Mouse (Mus musculus) CD4-positive, CD25-positive, alpha-beta regulatory T cell, adult 2 months (primary cell): ENCODE data around the gene Gm13285.
A peak's percentile ranks its signal among the peaks of the same experiment; 100 is the strongest.
"Not testable (repeated sequence)": the region's sequence is repeated elsewhere in the genome, so short reads cannot be mapped to it uniquely, and the experiment has no call there.

Experiments used
- DNase-seq: peaks from one replicate; pipeline ENCODE4 v3.0.0-alpha.2; 2012; ENCODE audit warnings: low read depth, low spot score

Gene Gm13285

DNA sequence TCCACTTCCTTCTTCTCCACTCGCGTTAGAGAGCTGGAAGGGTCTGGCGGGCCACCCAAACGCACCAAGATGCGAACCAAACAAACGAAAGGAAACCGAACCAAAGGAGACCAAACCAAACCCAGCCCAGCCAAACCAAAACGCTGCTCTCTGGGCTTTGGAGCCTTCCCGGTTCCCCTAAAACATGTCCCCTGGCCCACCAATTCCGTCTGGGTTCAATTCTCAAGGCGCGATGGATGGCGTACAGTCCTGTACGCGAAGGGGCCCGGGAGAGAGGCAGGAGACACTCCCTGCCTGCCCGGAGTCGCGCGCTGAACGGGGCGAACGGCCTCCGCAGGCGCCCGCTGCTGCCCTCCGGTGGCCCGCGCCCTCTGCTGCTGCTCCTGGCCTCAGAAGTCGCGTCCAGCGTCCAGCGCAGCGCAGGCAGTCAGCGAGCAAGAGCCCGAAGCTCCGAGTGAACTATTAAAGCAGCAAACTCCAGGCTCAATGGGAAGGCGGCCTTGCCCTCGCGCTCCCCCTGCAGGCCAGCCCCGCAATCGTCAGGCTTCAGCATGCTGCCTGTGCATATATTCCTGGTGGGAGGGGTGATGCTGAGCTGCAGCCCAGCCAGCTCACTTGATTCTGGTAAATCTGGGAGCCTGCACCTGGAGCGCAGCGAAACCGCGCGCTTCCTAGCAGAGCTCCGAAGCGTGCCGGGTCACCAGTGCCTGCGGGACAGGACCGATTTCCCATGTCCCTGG lies 5.4 kb upstream of the Gm13285 start, which contains the start of gene Gm13275:
Gene Gm13275 (plus strand): TSS at position 552 of the 740 bp plus-strand sequence.
- not testable (repeated sequence) for DNase-seq

DNA sequence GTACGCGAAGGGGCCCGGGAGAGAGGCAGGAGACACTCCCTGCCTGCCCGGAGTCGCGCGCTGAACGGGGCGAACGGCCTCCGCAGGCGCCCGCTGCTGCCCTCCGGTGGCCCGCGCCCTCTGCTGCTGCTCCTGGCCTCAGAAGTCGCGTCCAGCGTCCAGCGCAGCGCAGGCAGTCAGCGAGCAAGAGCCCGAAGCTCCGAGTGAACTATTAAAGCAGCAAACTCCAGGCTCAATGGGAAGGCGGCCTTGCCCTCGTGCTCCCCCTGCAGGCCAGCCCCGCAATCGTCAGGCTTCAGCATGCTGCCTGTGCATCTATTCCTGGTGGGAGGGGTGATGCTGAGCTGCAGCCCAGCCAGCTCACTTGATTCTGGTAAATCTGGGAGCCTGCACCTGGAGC lies 2.4 kb upstream of the Gm13285 start, which contains the start of gene Gm13279:
Gene Gm13279 (plus strand): TSS at position 301 of the 400 bp plus-strand sequence.
- DNase-seq: not testable (repeated sequence)

DNA sequence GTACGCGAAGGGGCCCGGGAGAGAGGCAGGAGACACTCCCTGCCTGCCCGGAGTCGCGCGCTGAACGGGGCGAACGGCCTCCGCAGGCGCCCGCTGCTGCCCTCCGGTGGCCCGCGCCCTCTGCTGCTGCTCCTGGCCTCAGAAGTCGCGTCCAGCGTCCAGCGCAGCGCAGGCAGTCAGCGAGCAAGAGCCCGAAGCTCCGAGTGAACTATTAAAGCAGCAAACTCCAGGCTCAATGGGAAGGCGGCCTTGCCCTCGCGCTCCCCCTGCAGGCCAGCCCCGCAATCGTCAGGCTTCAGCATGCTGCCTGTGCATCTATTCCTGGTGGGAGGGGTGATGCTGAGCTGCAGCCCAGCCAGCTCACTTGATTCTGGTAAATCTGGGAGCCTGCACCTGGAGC lies 3.5 kb downstream of the Gm13285 start, which contains the start of gene Gm13287:
Gene Gm13287 (plus strand): TSS at position 301 of the 400 bp plus-strand sequence.
- not testable (repeated sequence) for DNase-seq

DNA sequence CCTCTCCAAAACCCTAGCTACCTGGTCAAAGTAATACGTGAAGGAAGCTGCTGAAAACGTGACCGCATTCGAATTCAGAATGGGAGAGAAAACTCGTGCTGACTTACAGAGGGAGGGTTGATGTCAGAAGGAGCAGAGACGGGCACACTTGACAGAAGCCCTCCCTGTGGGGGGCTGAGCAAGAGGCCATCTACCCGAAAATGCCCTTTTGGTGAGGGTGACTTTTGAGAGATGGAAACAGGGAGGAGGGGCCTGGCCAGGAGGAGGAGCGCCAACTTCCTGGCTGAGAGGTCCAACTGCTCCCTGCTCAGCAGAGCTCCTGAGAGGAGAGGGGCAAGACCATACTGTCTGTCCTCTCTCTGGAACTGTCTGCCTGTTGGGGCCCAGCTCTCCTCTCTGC lies 5.8 kb downstream of the Gm13285 start, which contains the start of gene Gm13288:
Gene Gm13288 (plus strand): TSS at position 301 of the 400 bp plus-strand sequence.
- DNase-seq: not testable (repeated sequence)

DNA sequence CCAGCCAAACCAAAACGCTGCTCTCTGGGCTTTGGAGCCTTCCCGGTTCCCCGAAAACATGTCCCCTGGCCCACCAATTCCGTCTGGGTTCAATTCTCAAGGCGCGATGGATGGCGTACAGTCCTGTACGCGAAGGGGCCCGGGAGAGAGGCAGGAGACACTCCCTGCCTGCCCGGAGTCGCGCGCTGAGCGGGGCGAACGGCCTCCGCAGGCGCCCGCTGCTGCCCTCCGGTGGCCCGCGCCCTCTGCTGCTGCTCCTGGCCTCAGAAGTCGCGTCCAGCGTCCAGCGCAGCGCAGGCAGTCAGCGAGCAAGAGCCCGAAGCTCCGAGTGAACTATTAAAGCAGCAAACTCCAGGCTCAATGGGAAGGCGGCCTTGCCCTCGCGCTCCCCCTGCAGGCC lies 6.3 kb downstream of the Gm13285 start:
- not testable (repeated sequence) for DNase-seq

DNA sequence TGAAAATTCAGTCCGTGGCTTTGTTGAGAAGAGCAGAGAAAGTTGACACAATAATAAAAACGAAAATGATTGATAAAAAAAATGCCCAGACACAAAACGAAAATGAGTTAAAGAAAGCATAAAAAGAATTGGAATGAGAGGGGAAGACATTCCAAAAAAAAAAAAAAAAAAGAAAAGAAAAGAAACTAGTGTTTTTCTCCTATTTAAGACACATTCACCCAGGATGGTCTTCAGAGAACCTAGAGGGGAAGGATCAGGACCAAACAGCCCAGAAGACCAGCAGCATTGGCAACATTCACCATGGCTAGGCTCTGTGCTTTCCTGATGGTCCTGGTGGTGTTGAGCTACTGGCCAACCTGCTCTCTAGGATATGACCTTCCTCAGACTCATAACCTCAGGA lies 16.5 kb downstream of the Gm13285 start, which contains the start of gene Ifna7:
Gene Ifna7 (plus strand): TSS at position 301 of the 400 bp plus-strand sequence.
- DNase-seq: no peak

DNA sequence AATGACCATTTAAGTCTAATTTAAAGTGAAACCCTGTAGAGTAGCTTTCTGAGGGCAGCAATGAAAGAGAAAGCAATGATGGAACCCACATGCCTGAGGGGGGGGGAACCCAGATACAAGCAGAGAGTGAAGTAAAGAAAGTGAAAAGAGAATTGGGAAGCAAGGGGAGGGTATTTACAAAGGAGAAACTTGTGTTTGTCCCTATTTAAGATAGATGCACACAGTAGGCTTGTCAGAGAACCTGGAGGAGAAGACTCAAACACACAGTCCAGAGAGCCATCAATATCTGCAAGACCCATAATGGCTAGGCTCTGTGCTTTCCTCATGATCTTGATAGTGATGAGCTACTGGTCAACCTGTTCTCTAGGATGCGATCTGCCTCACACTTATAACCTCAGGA lies 20.2 kb downstream of the Gm13285 start, which contains the start of gene Ifna11:
Gene Ifna11 (plus strand): TSS at position 301 of the 400 bp plus-strand sequence.
- no peak for DNase-seq

DNA sequence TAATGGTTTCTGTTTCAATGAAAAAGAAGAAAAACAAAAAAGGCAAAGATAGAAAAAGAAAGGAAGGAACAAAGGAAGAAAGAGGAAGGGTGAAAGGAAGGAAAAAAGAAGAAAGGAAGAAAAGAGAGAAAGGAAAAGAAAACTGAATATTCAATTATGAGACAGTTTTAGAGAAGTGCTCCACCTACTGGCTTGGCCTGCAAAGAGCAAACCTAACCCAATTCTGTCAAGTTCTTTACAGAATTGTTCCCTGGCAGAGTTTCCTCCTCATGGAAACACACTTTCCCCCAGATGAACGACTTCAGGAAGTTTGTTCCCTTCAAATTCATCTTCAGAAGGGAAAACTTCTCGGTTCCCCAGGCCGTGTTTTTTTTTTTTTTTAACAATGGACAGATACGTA lies 23.5 kb downstream of the Gm13285 start:
- DNase-seq: peak; percentile 64

DNA sequence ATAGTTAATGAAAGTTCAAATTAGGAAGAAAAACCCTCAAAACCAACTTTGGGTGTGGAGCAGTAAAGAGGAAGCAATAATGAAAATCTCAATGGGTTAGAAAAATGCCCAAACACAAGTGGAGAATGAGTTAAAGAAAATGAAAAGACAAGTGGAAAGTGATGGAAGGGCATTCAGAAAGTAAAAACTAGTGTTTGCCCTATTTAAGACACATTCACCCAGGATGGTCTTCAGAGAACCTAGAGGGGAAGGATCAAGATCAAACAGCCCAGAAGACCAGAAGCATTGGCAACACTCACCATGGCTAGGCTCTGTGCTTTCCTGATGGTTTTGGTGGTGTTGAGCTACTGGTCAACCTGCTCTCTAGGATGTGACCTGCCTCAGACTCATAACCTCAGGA lies 27.7 kb downstream of the Gm13285 start, which contains the start of gene Ifna6:
Gene Ifna6 (plus strand): TSS at position 301 of the 400 bp plus-strand sequence.
- DNase-seq: not testable (repeated sequence)

DNA sequence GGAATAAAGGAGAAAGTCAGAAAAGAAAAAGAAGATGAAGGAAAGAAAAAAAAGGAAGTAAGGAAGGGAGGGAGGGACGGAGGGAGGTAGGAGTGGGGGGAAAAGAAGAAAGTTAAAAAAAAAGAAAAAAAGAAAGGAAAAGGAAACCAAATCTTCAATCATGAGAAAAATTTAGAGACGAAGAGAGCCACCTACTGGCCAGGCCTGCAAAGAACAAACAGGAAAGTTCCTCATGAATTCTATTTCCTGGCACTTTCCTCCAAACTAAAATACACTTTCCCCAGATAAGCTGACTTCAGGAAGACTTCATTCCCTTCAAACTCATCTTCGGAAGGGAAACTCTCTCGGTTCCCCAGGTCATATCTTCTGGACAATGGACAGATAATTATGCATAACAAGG lies 31.1 kb downstream of the Gm13285 start:
- peak; percentile 65 for DNase-seq

DNA sequence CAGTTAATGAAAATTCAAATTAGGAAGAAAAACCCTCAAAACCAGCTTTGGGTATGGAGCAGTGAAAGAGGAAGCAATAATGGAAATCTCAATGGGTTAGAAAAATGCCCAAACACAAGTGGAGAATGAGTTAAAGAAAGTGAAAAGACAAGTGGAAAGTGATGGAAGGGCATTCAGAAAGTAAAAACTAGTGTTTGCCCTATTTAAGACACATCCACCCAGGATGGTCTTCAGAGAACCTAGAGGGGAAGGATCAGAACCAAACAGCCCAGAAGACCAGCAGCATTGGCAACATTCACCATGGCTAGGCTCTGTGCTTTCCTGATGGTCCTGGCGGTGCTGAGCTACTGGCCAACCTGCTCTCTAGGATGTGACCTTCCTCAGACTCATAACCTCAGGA lies 35.8 kb downstream of the Gm13285 start, which contains the start of gene Ifna5:
Gene Ifna5 (plus strand): TSS at position 301 of the 400 bp plus-strand sequence.
- not testable (repeated sequence) for DNase-seq

DNA sequence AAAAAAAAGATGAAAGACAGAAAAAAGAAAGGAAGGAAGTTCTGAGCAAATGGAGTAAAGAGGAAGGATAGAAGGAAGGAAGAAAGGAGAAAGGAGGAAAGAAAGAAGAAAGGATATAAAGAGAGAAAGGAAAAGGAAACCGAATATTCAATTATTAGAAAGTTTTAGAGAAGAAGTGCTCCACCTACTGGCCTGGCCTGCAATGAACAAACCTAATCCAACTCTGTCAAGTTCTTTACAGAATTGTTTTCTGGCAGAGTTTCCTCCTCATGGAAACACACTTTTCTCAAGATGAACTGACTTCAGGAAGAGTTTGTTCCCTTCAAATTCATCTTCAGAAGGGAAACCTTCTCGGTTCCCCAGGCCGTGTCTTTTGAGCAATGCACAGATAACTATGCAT lies 39.4 kb downstream of the Gm13285 start:
- DNase-seq: peak; percentile 60

DNA sequence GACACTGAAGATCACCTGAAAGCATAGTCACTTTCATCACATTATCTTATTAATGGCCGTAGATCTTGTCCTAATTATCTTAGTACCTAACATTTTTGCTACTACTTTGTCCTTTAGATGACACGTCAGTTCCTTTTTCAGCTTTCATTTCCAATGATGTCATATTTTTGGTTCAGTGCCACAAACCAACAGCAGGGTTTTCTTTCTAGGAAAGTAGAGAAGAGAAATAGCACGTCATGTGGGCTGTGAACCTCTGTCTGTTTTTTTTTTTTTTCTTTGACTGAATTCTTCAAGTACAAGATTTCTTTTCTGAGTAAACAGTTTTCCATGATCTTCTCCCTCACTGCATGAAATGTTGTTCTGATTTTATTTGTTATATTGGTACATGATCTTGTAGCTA lies 40.6 kb downstream of the Gm13285 start:
- DNase-seq: no peak

DNA sequence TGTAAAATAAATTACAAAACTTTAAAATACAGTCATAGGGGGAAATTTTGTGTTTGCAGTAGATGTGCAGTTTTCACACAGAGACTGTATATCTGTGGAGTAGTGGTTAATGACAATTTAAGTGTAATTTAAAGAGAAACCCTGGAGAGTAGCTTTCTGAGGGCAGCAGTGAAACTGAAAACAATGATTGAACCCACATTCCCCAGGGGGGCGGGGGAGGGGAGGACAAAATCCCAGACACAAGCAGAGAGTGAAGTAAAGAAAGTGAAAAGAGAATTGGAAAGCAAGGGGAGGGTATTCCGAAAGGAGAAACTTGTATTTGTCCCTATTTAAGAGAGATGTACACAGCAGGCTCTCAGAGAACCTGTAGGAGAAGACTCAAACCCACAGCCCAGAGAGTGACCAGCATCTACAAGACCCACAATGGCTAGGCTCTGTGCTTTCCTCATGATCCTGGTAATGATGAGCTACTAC lies 42.0 kb downstream of the Gm13285 start, which contains the start of gene Ifna4:
Gene Ifna4 (plus strand): TSS at position 424 of the 474 bp plus-strand sequence.
- DNase-seq: no peak

DNA sequence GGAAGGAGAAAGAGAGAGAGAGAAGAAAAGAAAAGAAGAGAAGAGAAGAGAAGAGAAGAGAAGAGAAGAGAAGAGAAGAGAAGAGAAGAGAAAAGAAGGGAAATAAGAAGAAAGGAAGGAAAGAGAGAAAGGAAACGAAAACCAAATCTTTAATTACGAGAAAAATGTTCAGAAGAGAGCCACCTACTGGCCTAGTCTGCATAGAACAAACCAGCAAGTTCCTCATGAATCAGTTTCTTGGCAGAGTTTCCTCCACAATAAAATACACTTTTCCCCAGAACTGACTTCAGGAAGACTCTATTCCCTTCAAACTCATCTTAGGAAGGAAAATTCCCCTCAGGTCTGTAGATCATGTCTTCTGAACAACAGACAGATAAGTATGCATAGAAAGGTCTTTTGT lies 45.9 kb downstream of the Gm13285 start:
- peak; percentile 53 for DNase-seq

DNA sequence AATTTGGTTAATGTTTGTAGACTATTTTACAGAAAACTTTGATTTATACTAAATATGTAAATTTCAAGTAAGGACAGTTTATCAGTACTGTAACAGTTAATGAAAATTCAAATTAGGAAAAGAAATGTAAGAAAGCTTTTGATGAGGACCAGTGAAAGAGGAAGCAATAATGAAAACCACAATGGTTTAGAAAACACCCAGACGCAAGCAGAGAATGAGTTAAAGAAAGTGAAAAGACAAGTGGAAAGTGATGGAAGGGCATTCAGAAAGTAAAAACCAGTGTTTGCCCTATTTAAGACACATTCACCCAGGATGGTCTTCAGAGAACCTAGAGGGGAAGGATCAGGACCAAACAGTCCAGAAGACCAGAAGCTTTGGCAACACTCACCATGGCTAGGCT lies 50.2 kb downstream of the Gm13285 start, which contains the start of gene Ifna1:
Gene Ifna1 (plus strand): TSS at position 390 of the 400 bp plus-strand sequence.
- no peak for DNase-seq
